Comparison of ENCODE assay signal across 13 mouse cellular contexts in genomic region chr9:96753921-96754624, GRCm38 (mm10). TPM values are rescaled to one million over a fixed set of nuclear protein-coding genes. Genes with fewer than 3 reads are reported as not detected.
A peak's percentile ranks its signal among the peaks of the same experiment; 100 is the strongest.
DNase-seq lines count a peak whose midpoint lies in the region; ATAC-seq and TF ChIP-seq lines count a peak whose summit lies in the region.
"Had no signal": no experiment of that assay in that cellular context is flagged by ENCODE, and none has a peak within 500 bp of the region (broad histone marks: within the 10 kb centered on the region; RNA-seq: fewer than 3 reads in every experiment).

No protein-coding gene starts in this region.

- H3K27me3 ChIP-seq in heart, embryonic 15.5 days: no peaks in the 10 kb centered on the region
- H3K27me3 ChIP-seq in stomach, postnatal 0 days (ENCODE audit: control insufficient read depth, insufficient read depth, low read length): no peaks in the 10 kb centered on the region

- H3K4me2 ChIP-seq in heart, embryonic 15.5 days: no peak overlapping the region
- H3K4me2 ChIP-seq in stomach, postnatal 0 days (replicated peaks; ENCODE audit: low read depth): no peak overlapping the region

- intact Hi-C loops in heart, postnatal 25 days (cut with DNase I): loop anchor here (10.0 kb wide), 1 partner anchor 49 kb away; no protein-coding TSS in a partner anchor

- no peaks in the 10 kb centered on the region for H3K9me3 ChIP-seq in heart, embryonic 15.5 days (replicated peaks)
- no peaks in the 10 kb centered on the region for H3K9me3 ChIP-seq in stomach, postnatal 0 days (ENCODE audit: control insufficient read depth, low read length)

- H3K27ac ChIP-seq in heart, embryonic 15.5 days: peak overlapping the region; percentile 81
- H3K27ac ChIP-seq in stomach, postnatal 0 days (replicated peaks): 0 out of 2 replicates have a peak overlapping the region, but pooled peaks have one; percentile 40

- TF ChIP-seq CTCF in lung, adult 2 months (IDR thresholded peaks at IDR 0.05; ENCODE audit: insufficient read depth, low read length): no peak
- TF ChIP-seq CTCF in stomach, postnatal 0 days (IDR thresholded peaks at IDR 0.05; ENCODE audit: low read depth): no peak

- H3K4me1 ChIP-seq in lung, adult 2 months (ENCODE audit: control insufficient read depth, insufficient read depth, low read length): peaks cover 5% of the 10 kb centered on the region
- peaks cover 28% of the 10 kb centered on the region for H3K4me1 ChIP-seq in heart, embryonic 15.5 days (replicated peaks)
- peaks cover 3% of the 10 kb centered on the region; the same call in 1 of the 2 replicates for H3K4me1 ChIP-seq in stomach, postnatal 0 days (replicated peaks; ENCODE audit: control insufficient read depth, insufficient read depth)

- H3K9ac ChIP-seq in heart, embryonic 15.5 days: no peak overlapping the region
- no peak overlapping the region for H3K9ac ChIP-seq in stomach, postnatal 0 days (ENCODE audit: low read length)

- H3K36me3 ChIP-seq in heart, embryonic 15.5 days: peaks cover 9% of the 10 kb centered on the region
- H3K36me3 ChIP-seq in stomach, postnatal 0 days (ENCODE audit: control insufficient read depth, insufficient read depth, low read length): no peaks in the 10 kb centered on the region

- TF ChIP-seq POLR2A in lung, adult 2 months (IDR thresholded peaks at IDR 0.05; ENCODE audit: borderline replicate concordance, extremely low read depth, low read depth, low read length): no peak; the same call in 1 of the 2 replicates

- TF ChIP-seq EP300 in stomach, postnatal 0 days (optimal IDR thresholded peaks at IDR 0.05): no peak

- no peak for ATAC-seq in heart, embryonic 15.5 days (replicated peaks; ENCODE audit: insufficient number of reproducible peaks, insufficient read depth, low FRiP score, low read depth)
- no peak for ATAC-seq in stomach, postnatal 0 days (ENCODE audit: low FRiP score, low TSS enrichment)

- DNase-seq in heart, adult 11 months: peak; percentile 93
- DNase-seq in heart, postnatal 25 days (ENCODE audit: low spot score): no peak
- peak; percentile 37 for DNase-seq in lung, adult 2 months
- DNase-seq in lung, postnatal 10 days: no peak
- peak; percentile 37 for DNase-seq in stomach, postnatal 0 days (ENCODE audit: low spot score)
- DNase-seq in ovary, postnatal 14 days (ENCODE audit: low spot score): no peak
- DNase-seq in urinary bladder, postnatal 14 days (ENCODE audit: low spot score): no peak
- DNase-seq: adrenal gland, postnatal 25 days; cerebellum, adult 11-12 months; kidney, adult 9 months; layer of hippocampus, postnatal 36 days; right cerebral cortex, postnatal 4 days had no signal

- WGBS in lung, adult 2 months: 60% methylated on average over 11 of the region's 11 CpGs
- WGBS in heart, embryonic 15.5 days: 46% methylated on average over 11 of the region's 11 CpGs
- WGBS in stomach, postnatal 0 days: 66% methylated on average over 11 of the region's 11 CpGs

- no peak overlapping the region for H3K4me3 ChIP-seq in lung, adult 2 months (replicated peaks; ENCODE audit: extremely low read depth, low read depth, low read length)
- no peak overlapping the region for H3K4me3 ChIP-seq in heart, embryonic 15.5 days
- H3K4me3 ChIP-seq in stomach, postnatal 0 days (ENCODE audit: low read depth, low read length): no peak overlapping the region

RNA-seq across cellular contexts. Expression of gene Zbtb38, which starts 1.4 kb away (rescaled TPM):
- total RNA-seq in heart, postnatal 25 days (2021): 10 to 100 TPM; 32.5 to 37.7 TPM
- polyA plus RNA-seq in lung, adult 2 months (2012; rRNA removed): 15.0 and 16.1 TPM in 2 replicates
- polyA plus RNA-seq in heart, embryonic 15.5 days (2015; fragmentation: Nextera tagmentation; extraction: Ambion mirVana): 28.7 and 29.8 TPM in 2 replicates
- polyA plus RNA-seq in stomach, postnatal 0 days (2015; fragmentation: Nextera tagmentation; extraction: Ambion mirVana): 13.9 and 15.3 TPM in 2 replicates

Comparison
In these comparisons a context has a peak if more than half of its experiments do, and no peak if none do; other contexts are left out.
1. DNase-seq: peak in heart, adult 11 months (single experiment), lung, adult 2 months (single experiment) and stomach, postnatal 0 days (single experiment); none in heart, postnatal 25 days (single experiment), lung, postnatal 10 days (single experiment), ovary, postnatal 14 days (single experiment) and urinary bladder, postnatal 14 days (single experiment).